Mouse (Mus musculus) hindbrain, embryonic 10.5 days (tissue): ENCODE results near the gene Ankmy1. TPM values are rescaled to one million over a fixed set of nuclear protein-coding genes. Genes with fewer than 3 reads are reported as not detected.

Source experiments
- DNase-seq: peaks from one replicate; pipeline ENCODE4 v3.0.0-alpha.2; 2017; ENCODE audit warnings: low spot score
- H3K27ac ChIP-seq: fragments of 300-500 bp; sonication (generic); 2 replicates; pipeline ENCODE4 v1.5.1; 2016; ENCODE audit warnings: mild to moderate bottlenecking, moderate library complexity
- H3K27me3 ChIP-seq: fragments of 300-500 bp; sonication (generic); 2 replicates; pipeline ENCODE4 v1.6.1; 2016; ENCODE audit warnings: mild to moderate bottlenecking; ENCODE audit not compliant: poor library complexity, insufficient read depth, severe bottlenecking
- H3K36me3 ChIP-seq: fragments of 300-500 bp; sonication (generic); 2 replicates; pipeline ENCODE4 v1.6.1; 2016; ENCODE audit warnings: mild to moderate bottlenecking, moderate library complexity
- H3K4me1 ChIP-seq: fragments of 300-500 bp; sonication (generic); replicated peaks from 2 replicates; pipeline ENCODE4 v1.6.1; 2016; ENCODE audit warnings: mild to moderate bottlenecking
- H3K4me3 ChIP-seq: fragments of 300-500 bp; sonication (generic); 2 replicates; pipeline ENCODE4 v1.5.1; 2016; ENCODE audit warnings: mild to moderate bottlenecking, moderate library complexity
- H3K9me3 ChIP-seq: fragments of 300-500 bp; sonication (generic); 2 replicates; pipeline ENCODE4 v1.6.1; 2016; ENCODE audit warnings: mild to moderate bottlenecking, moderate library complexity
- WGBS: fragments of 180-500 bp; shearing (Covaris S2); methylation state at CpG from one replicate; pipeline ENCODE4 v1.1.7; 2016; 5-methylcytosine and 5-hydroxymethylcytosine counted together
- polyA plus RNA-seq: library from polyadenylated mRNA; unstranded; fragments of >200 nt; fragmentation: Nextera tagmentation; extraction: Ambion mirVana; gene quantifications from 2 replicates; pipeline ENCODE4 v1.2.1, GENCODE M21; 2016

The Ankmy1 gene
- polyA plus RNA-seq, 1 experiment from 2014 or later = 0.30 TPM

DNA sequence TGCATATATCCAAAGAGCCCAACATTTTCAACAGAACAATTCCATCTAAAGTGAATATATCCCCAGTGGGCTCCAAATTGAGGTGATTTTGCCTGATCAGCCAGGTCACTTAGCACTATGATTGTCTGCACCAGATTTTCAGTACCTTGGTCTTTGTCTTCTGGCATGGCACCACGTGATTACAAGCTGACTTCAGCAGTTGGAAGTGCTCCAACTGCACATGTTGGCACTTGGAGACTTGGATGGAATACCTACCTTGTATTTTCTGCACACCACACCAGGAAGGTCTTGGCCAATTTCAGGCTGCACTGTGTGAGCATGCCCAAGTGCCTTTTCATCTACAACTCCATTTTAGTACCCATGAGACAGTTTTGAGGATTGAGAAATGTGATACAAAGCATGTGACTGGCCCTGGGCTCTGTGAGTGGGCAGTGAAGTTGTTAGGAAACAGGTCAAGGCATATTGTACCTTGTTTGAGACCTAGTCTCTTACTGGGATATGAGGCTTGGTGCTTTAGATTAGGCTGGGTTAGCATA lies 27.5 kb upstream of the Ankmy1 start:
- Histone ChIP-seq H3K9me3 (0 out of 2 replicates have a peak, but pooled peaks cover 5% of the 10 kb centered on the region), H3K27me3 (no peaks in the 10 kb centered on the region), H3K27ac (no peak overlapping the region), H3K4me1 (peaks cover 13% of the 10 kb centered on the region), H3K4me3 (no peak overlapping the region), H3K36me3 (no peaks in the 10 kb centered on the region)
- WGBS = 35% methylated on average over 1 of the region's 1 CpGs
- no peak for DNase-seq

- Histone ChIP-seq H3K27ac (no peak overlapping the region), H3K9me3 (no peaks in the 10 kb centered on the region), H3K27me3 (no peaks in the 10 kb centered on the region), H3K36me3 (peaks cover 51% of the 10 kb centered on the region), H3K4me1 (no peaks in the 10 kb centered on the region), H3K4me3 (no peak overlapping the region)
- no peak for DNase-seq
- 92% methylated on average over 4 of the region's 4 CpGs for WGBS
Observed at GRCm38 (mm10) chr1:92921496-92921895, 18.8 kb upstream of the Ankmy1 start.

DNA sequence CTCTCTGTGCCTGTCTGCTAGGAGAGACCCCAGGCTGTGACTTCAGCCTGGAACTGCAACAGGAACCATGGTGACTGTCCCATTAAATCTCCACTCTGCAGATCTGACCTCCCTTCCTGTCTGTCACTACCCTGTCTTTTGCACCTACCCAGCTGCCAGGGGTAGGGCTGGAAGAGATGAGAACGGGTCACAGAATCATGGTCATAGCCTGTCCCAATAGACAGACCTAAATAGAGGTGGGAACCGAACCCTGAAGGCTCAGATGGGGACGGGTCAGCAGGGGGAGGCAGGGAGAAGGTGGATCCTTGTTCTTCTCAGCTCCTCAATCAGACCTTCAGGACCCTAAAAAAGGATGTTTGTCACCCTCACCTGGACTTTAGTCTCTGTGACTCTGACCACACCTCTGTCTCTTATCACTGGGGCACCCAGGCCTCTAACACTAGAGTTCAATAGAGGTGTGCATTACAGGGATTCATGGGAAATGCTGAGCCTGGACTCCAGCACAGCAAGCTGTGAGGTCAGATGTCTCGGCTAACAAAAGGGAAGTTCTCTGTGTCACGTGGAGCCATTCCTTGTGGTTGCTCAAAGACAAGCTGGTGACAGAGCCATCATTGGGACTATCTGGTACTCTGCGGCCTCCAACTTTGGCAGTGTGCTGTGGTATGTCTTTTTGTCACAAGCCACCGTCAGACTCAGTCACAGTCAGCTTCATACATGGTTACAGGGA lies 17.9 kb upstream of the Ankmy1 start:
- Histone ChIP-seq H3K9me3 (no peaks in the 10 kb centered on the region), H3K36me3 (peaks cover 59% of the 10 kb centered on the region), H3K27ac (no peak overlapping the region), H3K27me3 (no peaks in the 10 kb centered on the region), H3K4me1 (no peaks in the 10 kb centered on the region), H3K4me3 (no peak overlapping the region)
- WGBS = 81% methylated on average over 7 of the region's 7 CpGs
- DNase-seq = no peak

DNA sequence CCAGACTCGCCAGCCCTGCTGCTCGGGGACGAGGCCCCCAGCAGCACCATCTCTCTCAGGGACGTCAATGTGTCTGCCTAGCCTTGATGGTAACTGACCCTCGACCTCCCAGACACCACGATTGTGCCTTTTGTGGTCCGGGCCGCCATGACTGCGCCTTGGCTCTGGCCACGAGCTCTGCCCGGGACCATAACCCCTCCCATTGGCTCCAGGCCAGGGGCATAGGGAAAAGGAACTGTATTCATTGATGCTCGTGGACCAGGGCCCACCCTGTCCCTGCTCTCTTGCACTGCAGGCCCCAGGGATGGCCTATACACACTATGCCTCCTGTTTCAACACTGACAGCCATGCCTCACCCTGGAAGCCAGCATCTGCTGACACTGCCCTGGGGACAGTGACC lies 17.1 kb upstream of the Ankmy1 start:
- H3K27me3 ChIP-seq = no peaks in the 10 kb centered on the region
- DNase-seq = no peak
- no peaks in the 10 kb centered on the region for H3K9me3 ChIP-seq
- H3K4me3 ChIP-seq = no peak overlapping the region
- H3K4me1 ChIP-seq = no peaks in the 10 kb centered on the region
- 92% methylated on average over 12 of the region's 12 CpGs for WGBS
- H3K27ac ChIP-seq = no peak overlapping the region
- H3K36me3 ChIP-seq = peaks cover 68% of the 10 kb centered on the region

DNA sequence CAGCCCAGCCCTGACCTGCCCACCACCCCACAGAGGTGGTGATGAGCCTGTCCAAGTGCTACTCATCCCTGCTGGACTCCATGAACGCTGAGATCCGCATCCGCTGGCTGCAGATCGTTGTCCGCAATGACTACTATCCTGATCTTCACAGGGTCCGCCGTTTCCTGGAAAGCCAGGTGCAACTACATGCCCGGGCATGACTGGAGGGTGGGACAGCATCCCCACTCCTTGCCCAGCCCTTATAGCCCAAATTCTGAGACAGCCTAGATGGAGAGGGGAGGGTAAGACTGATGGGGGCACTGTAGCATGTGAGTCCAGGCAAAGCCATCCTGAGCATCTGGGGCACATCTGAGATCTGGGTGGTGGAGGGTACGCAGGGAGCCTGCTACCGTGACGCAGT lies 16.4 kb upstream of the Ankmy1 start:
- Histone ChIP-seq H3K27me3 (no peaks in the 10 kb centered on the region), H3K36me3 (peaks cover 74% of the 10 kb centered on the region), H3K4me3 (no peak overlapping the region), H3K9me3 (no peaks in the 10 kb centered on the region), H3K4me1 (no peaks in the 10 kb centered on the region), H3K27ac (no peak overlapping the region)
- no peak for DNase-seq
- 95% methylated on average over 11 of the region's 11 CpGs for WGBS

- Histone ChIP-seq H3K27me3 (no peaks in the 10 kb centered on the region), H3K4me3 (no peak overlapping the region), H3K27ac (no peak overlapping the region), H3K36me3 (peaks cover 81% of the 10 kb centered on the region), H3K4me1 (peaks cover 14% of the 10 kb centered on the region), H3K9me3 (no peaks in the 10 kb centered on the region)
- DNase-seq = no peak
- 92% methylated on average over 9 of the region's 9 CpGs for WGBS
Observed at GRCm38 (mm10) chr1:92916725-92917124, 14.0 kb upstream of the Ankmy1 start.

DNA sequence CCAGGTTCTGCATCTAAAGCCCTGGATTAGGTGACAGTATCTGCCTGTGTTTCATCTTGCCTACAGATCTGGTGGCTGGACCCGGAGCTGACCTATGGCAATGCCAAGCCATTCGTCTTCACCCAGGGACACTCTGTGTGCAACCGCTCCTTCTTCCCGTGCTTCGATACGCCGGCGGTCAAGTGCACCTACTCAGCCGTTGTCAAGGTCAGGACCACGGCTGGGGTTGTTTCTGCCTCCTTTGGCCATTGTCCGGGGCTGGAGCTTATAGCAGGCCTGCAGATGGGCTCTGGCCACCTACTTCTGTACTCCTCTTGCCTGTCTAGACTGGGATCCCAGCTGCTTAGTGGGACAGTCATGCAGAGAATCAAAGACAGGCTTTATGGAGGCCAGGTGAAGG lies 12.3 kb upstream of the Ankmy1 start:
- Histone ChIP-seq H3K36me3 (peaks cover 66% of the 10 kb centered on the region), H3K27ac (no peak overlapping the region), H3K4me1 (peaks cover 30% of the 10 kb centered on the region), H3K9me3 (no peaks in the 10 kb centered on the region), H3K4me3 (no peak overlapping the region), H3K27me3 (no peaks in the 10 kb centered on the region)
- no peak for DNase-seq
- 93% methylated on average over 11 of the region's 11 CpGs for WGBS

GRCm38 (mm10) chr1:92914239-92914638 lies 11.5 kb upstream of the Ankmy1 start:
- Histone ChIP-seq H3K27ac (no peak overlapping the region), H3K27me3 (peaks cover 7% of the 10 kb centered on the region), H3K36me3 (peaks cover 58% of the 10 kb centered on the region), H3K4me1 (peaks cover 36% of the 10 kb centered on the region), H3K9me3 (no peaks in the 10 kb centered on the region), H3K4me3 (no peak overlapping the region)
- 79% methylated on average over 4 of the region's 4 CpGs for WGBS
- DNase-seq = no peak

- Histone ChIP-seq H3K4me3 (peak overlapping the region; percentile 79), H3K27ac (peak overlapping the region; percentile 94; the same call in 1 of the 2 replicates), H3K4me1 (peaks cover 45% of the 10 kb centered on the region), H3K9me3 (no peaks in the 10 kb centered on the region), H3K27me3 (peaks cover 22% of the 10 kb centered on the region), H3K36me3 (peaks cover 38% of the 10 kb centered on the region)
- no peak for DNase-seq
- 47% methylated on average over 1 of the region's 1 CpGs for WGBS
Observed at GRCm38 (mm10) chr1:92912286-92912685, 9.6 kb upstream of the Ankmy1 start.

DNA sequence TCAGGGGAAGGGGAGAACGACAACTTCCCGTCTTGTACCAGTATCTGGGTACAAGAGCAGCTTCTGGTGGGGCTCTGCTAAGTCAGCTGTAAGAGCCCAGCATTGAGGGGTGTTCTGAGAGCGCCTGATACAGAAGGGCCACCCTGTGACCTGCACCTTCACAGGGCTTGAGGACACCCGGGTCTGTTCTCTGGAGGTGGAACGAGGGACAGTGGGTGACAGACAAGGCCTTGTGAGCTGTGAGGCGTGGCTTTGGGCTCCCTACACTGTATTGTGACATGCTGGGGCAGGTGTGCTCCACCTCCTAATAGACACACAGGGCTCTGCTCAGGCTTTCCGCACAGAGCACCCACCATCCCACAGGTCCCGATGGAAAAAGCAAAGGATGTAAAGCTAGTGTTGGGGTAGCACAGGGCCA lies 9.0 kb upstream of the Ankmy1 start:
- Histone ChIP-seq H3K4me1 (peaks cover 51% of the 10 kb centered on the region), H3K27me3 (peaks cover 22% of the 10 kb centered on the region)

GRCm38 (mm10) chr1:92910925-92911720 lies 8.4 kb upstream of the Ankmy1 start:
- Histone ChIP-seq H3K9me3 (no peaks in the 10 kb centered on the region), H3K27ac (peak overlapping the region; percentile 94), H3K27me3 (peaks cover 22% of the 10 kb centered on the region), H3K36me3 (peaks cover 27% of the 10 kb centered on the region), H3K4me1 (peaks cover 57% of the 10 kb centered on the region), H3K4me3 (peak overlapping the region; percentile 79)
- WGBS = 1% methylated on average over 82 of the region's 85 CpGs
- peak; percentile 63 for DNase-seq

More for the DNA sequence above, 9.0 kb upstream of the Ankmy1 start:
- Histone ChIP-seq H3K36me3 (peaks cover 33% of the 10 kb centered on the region), H3K27ac (peak overlapping the region; percentile 94), H3K9me3 (no peaks in the 10 kb centered on the region), H3K4me3 (peak overlapping the region; percentile 79)
- 53% methylated on average over 8 of the region's 8 CpGs for WGBS
- no peak for DNase-seq

DNA sequence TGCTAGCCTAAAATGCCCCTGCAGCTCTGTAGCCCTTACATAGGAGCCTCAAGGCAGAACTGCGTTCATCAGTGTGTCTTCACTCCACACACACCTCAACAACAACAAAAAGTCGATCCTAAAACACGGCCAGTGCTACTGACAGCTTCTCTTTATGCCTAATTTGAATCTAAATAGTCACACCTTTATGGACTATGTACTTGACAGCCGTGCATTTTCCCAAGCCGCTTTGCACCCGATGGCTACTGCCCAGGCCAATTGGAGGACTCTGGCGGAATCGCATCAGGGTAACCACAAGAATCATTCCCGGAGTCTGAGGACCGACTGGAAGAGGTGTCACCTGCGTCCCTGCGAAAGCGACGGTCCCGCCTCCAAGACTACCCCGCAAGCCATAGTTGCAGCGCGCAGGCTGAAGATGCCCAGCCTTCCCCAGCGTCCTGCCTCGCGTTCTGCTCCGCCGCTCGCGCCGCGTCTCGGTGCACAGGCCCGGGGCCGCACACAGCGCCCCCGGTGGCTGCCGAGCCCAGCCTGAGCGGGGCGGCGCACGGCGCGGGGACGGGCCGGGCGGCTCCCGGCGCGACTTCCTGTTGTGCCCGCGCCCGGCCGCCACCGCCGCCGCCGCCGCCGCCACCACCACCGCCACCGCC lies 7.7 kb upstream of the Ankmy1 start, which contains the start of gene Rnpepl1:
TSS of gene Rnpepl1 (plus strand) at position 545 of the 647 bp plus-strand sequence.
- peak within 1 kb of the TSS; percentile 79 for H3K4me3 ChIP-seq
- H3K4me1 ChIP-seq = peaks cover 57% of the 10 kb centered on the region
- no peaks in the 10 kb centered on the region for H3K9me3 ChIP-seq
- WGBS = 1% methylated on average over 45 of the region's 57 CpGs
- peak within 1 kb of the TSS; percentile 94 for H3K27ac ChIP-seq
- DNase-seq = peak; percentile 74
- peaks cover 19% of the 10 kb centered on the region for H3K36me3 ChIP-seq
- peaks cover 22% of the 10 kb centered on the region for H3K27me3 ChIP-seq
